Mouse (Mus musculus): Measurements from ENCODE around the gene Ak8.
A peak's percentile ranks its signal among the peaks of the same experiment; 100 is the strongest.

Ak8 gene

GRCm38 (mm10) chr2:28740159-28740558 is 40.2 kb downstream of the Ak8 start:
- no peak for DNase-seq

GRCm38 (mm10) chr2:28742701-28743100 is 42.7 kb downstream of the Ak8 start:
- no peak for DNase-seq

GRCm38 (mm10) chr2:28746682-28747332 is 46.8 kb downstream of the Ak8 start:
- DNase-seq, result no peak

GRCm38 (mm10) chr2:28747705-28748104 is 47.7 kb downstream of the Ak8 start:
- DNase-seq, result no peak

- no peak for DNase-seq
Measured at GRCm38 (mm10) chr2:28751186-28751585, 51.2 kb downstream of the Ak8 start.

- no peak for DNase-seq
Measured at GRCm38 (mm10) chr2:28751658-28752057, 51.7 kb downstream of the Ak8 start.

- no peak for DNase-seq
Measured at GRCm38 (mm10) chr2:28752388-28752787, 52.4 kb downstream of the Ak8 start.

GRCm38 (mm10) chr2:28755451-28755850 is 55.5 kb downstream of the Ak8 start:
- DNase-seq, result peak; percentile 78

- no peak for DNase-seq
Measured at GRCm38 (mm10) chr2:28756201-28756600, 56.2 kb downstream of the Ak8 start.

GRCm38 (mm10) chr2:28759441-28759840 is 59.5 kb downstream of the Ak8 start:
- no peak for DNase-seq

GRCm38 (mm10) chr2:28766590-28766989 is 66.6 kb downstream of the Ak8 start:
- no peak for DNase-seq

GRCm38 (mm10) chr2:28767041-28767440 is 67.1 kb downstream of the Ak8 start:
- DNase-seq, result no peak

- DNase-seq, result no peak
Measured at GRCm38 (mm10) chr2:28770697-28771096, 70.7 kb downstream of the Ak8 start.

- no peak for DNase-seq
Measured at GRCm38 (mm10) chr2:28774073-28774472, 74.1 kb downstream of the Ak8 start.

GRCm38 (mm10) chr2:28776728-28777127 is 76.8 kb downstream of the Ak8 start:
- DNase-seq, result no peak

GRCm38 (mm10) chr2:28780001-28780782 is 80.2 kb downstream of the Ak8 start:
- DNase-seq, result no peak

GRCm38 (mm10) chr2:28781310-28781709 is 81.3 kb downstream of the Ak8 start:
- no peak for DNase-seq

GRCm38 (mm10) chr2:28786355-28787066 is 86.5 kb downstream of the Ak8 start:
- DNase-seq, result no peak

- DNase-seq, result no peak
Measured at GRCm38 (mm10) chr2:28787067-28787619, 87.2 kb downstream of the Ak8 start.

- DNase-seq, result no peak
Measured at GRCm38 (mm10) chr2:28792931-28793610, 93.1 kb downstream of the Ak8 start.

- DNase-seq, result no peak
Measured at GRCm38 (mm10) chr2:28794623-28795022, 94.7 kb downstream of the Ak8 start.

GRCm38 (mm10) chr2:28796298-28796697 is 96.3 kb downstream of the Ak8 start:
- DNase-seq, result no peak
